Mouse (Mus musculus) ES-Bruce4 (cell line): Measurements from ENCODE around the gene Defb20.

Experiments
- CTCF ChIP-seq: IDR thresholded peaks from one replicate; pipeline ENCODE4 v1.8.1; 2011; ENCODE audit warnings: low read depth, low read length
- EP300 ChIP-seq: IDR thresholded peaks from 2 replicates; pipeline ENCODE4 v1.6.1; 2011; ENCODE audit warnings: low read depth, low read length; ENCODE audit not compliant: insufficient read depth
- POLR2A ChIP-seq: IDR thresholded peaks from one replicate; pipeline ENCODE4 v1.8.1; 2011; ENCODE audit warnings: low read length; ENCODE audit not compliant: insufficient read depth

GRCm38 (mm10) chr2:152498020-152498419 is 21.2 kb downstream of the Defb20 start:
- TF ChIP-seq CTCF (no peak), POLR2A (no peak), EP300 (no peak)
